Mouse (Mus musculus) right cerebral cortex, postnatal 14 days (tissue): ENCODE measurements around the gene Gan.

Experiments
- DNase-seq: peaks from one replicate; pipeline ENCODE4 v3.0.0; 2022

Gene Gan

GRCm38 (mm10) chr8:117203085-117203484 lies 45.1 kb downstream of the Gan start:
- no peak for DNase-seq

GRCm38 (mm10) chr8:117205884-117206283 lies 47.9 kb downstream of the Gan start:
- peak; percentile 1 for DNase-seq

- no peak for DNase-seq
These were observed 48.7 kb downstream of the Gan start for GRCm38 (mm10) chr8:117206636-117207035.

GRCm38 (mm10) chr8:117209150-117209549 lies 51.2 kb downstream of the Gan start:
- no peak for DNase-seq

- DNase-seq = no peak
These were observed 54.2 kb downstream of the Gan start for GRCm38 (mm10) chr8:117212100-117212499.

- no peak for DNase-seq
These were observed 59.8 kb downstream of the Gan start for GRCm38 (mm10) chr8:117217724-117218123.

GRCm38 (mm10) chr8:117222396-117222795 lies 64.5 kb downstream of the Gan start:
- no peak for DNase-seq

GRCm38 (mm10) chr8:117224630-117225029 lies 66.7 kb downstream of the Gan start:
- DNase-seq = peak; percentile 89

GRCm38 (mm10) chr8:117226306-117226705 lies 68.4 kb downstream of the Gan start:
- DNase-seq = no peak

- DNase-seq = no peak
These were observed 69.4 kb downstream of the Gan start for GRCm38 (mm10) chr8:117227339-117227738.

- DNase-seq = no peak
These were observed 75.3 kb downstream of the Gan start for GRCm38 (mm10) chr8:117233199-117233598.

GRCm38 (mm10) chr8:117236531-117236930 lies 78.6 kb downstream of the Gan start:
- DNase-seq = no peak

- no peak for DNase-seq
These were observed 82.4 kb downstream of the Gan start for GRCm38 (mm10) chr8:117240326-117240725.

GRCm38 (mm10) chr8:117240841-117241494 lies 83.0 kb downstream of the Gan start:
- DNase-seq = no peak

GRCm38 (mm10) chr8:117241848-117242247 lies 83.9 kb downstream of the Gan start:
- no peak for DNase-seq

- no peak for DNase-seq
These were observed 84.4 kb downstream of the Gan start for GRCm38 (mm10) chr8:117242286-117242685.

- no peak for DNase-seq
These were observed 86.7 kb downstream of the Gan start for GRCm38 (mm10) chr8:117244601-117245000.

- DNase-seq = no peak
These were observed 90.4 kb downstream of the Gan start for GRCm38 (mm10) chr8:117248341-117248740.

- no peak for DNase-seq
These were observed 93.2 kb downstream of the Gan start for GRCm38 (mm10) chr8:117251086-117251681.

GRCm38 (mm10) chr8:117252650-117253049 lies 94.7 kb downstream of the Gan start:
- DNase-seq = no peak

- no peak for DNase-seq
These were observed 95.7 kb downstream of the Gan start for GRCm38 (mm10) chr8:117253390-117254269.

- DNase-seq = no peak
These were observed 96.6 kb downstream of the Gan start for GRCm38 (mm10) chr8:117254496-117254895.

GRCm38 (mm10) chr8:117256292-117256938 lies 98.5 kb downstream of the Gan start:
- DNase-seq = peak; percentile 96
